Mouse (Mus musculus): ENCODE data around the gene Tdrd9.

The Tdrd9 gene

GRCm38 (mm10) chr12:111958101-111958865 lies 13.1 kb upstream of the Tdrd9 start:
- no peak for DNase-seq (ENCODE audit: low read depth, low spot score)

DNA sequence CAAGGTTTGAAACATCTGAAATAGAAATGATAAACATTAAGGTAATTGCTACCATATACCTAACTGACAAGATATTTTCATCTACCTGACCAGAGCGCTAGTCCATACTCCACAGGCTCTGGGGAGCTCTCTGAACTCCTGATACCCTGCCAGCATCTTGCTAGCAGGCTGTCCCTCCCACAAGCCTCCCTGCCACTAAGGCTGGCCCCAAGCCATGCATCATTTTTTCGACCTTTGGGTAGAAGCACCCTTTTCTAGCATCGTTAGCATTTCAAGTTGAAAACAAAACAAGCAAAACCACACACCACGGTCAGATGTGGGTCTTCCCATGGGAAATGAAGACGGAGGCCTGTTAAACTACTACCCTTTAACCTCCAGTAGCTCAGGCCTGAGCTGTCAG lies 8.0 kb upstream of the Tdrd9 start:
- no peak for DNase-seq (ENCODE audit: low read depth, low spot score)

DNA sequence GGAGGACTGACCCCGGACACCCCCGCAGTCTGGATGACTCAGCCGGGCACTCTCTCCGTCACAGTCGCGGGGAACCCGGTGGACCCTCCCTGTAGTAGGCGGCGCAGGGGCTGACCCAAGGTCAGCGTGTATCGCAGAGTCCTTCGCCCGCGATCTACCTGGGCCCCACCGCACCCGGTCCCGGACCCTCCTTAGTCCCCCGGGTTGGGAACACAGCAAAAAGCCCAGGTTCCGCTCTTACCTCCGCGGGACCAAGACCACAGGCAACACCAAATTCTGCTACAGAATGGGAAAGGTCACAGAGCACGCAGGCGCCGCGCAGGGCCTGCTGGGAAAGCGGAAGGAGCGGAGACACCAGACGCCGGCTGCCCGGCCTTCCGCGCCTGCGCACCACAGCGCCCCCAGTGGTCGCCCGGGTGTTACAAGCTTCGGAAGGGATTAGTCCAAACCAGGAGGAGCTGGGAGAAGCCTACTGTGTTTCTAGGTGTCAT lies 4.6 kb upstream of the Tdrd9 start, which contains the start of gene Atp5mpl:
Gene Atp5mpl (minus strand): TSS at position 295 of the 491 bp plus-strand sequence.
- DNase-seq (ENCODE audit: low read depth, low spot score) = peak; percentile 76

- DNase-seq (ENCODE audit: low read depth, low spot score) = no peak
These were observed 1.3 kb upstream of the Tdrd9 start for GRCm38 (mm10) chr12:111970085-111970484.

- DNase-seq (ENCODE audit: low read depth, low spot score) = no peak
These were observed 1.1 kb downstream of the Tdrd9 start for GRCm38 (mm10) chr12:111972504-111972903.

DNA sequence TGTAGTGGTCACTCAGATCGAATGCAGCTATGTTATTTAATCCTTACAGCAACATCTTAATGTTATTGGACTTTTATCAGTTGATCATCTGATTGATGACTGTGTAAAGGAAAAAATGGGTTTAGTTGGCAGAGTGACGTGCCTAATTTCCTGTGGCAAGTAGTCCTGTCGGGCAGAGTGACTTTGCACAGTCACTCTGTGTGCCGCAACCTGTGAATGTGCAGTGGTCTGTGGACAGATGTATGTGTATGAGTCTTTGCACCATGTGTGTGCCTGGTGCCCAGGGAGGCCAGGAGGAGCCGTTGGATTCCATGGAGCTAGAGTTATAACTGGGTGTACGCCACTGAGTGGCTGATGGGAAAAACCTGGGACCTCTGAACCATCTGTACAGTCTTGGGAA lies 3.2 kb downstream of the Tdrd9 start:
- no peak for DNase-seq (ENCODE audit: low read depth, low spot score)

- peak; percentile 12 for DNase-seq (ENCODE audit: low read depth, low spot score)
These were observed 5.8 kb downstream of the Tdrd9 start for GRCm38 (mm10) chr12:111977138-111977537.

DNA sequence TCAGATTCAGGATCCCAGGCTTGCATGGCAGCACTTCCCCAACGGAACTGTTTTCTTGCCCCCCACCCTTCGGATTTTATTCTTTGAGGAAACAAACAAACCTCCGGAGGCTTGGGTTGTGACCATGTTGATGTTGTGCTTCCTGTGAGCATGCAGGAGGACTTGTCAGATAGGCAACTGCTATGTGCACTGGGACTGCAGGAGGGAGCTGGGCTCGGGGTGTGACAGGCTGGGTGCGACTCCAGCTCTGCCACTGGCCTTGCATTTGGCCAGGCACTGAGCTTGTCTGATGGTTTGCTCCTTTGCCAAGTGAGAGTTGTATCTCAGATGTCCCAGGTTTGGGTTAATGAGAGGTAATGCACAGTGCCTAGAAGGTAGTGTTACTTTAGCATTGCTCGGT lies 6.9 kb downstream of the Tdrd9 start:
- no peak for DNase-seq (ENCODE audit: low read depth, low spot score)

- no peak for DNase-seq (ENCODE audit: low read depth, low spot score)
These were observed 9.6 kb downstream of the Tdrd9 start, which contains the start of gene Rd3l for GRCm38 (mm10) chr12:111980887-111981367. Gene Rd3l, minus strand, starts transcription at chr12:111981317.

DNA sequence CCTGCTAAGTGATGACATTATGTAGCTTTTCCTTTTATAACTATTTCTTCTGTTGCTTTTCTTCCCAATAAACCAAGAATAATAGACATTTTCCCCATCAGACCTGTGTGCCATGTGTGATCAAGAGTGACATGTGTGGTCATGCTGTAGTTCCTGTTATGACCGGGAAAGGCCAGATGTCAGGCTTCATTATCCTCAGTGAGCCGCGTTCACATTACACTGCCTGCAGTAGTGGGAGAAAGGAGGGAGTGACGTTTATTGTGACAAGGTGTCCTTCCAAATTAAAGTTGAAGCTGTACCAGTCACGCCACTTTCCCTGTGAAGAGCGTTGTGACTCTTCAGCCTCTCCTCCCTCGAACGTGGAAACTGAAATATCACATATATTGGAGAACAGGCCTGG lies 10.5 kb downstream of the Tdrd9 start:
- no peak for DNase-seq (ENCODE audit: low read depth, low spot score)

- no peak for DNase-seq (ENCODE audit: low read depth, low spot score)
These were observed 11.8 kb downstream of the Tdrd9 start for GRCm38 (mm10) chr12:111983165-111983564.

GRCm38 (mm10) chr12:111986756-111987155 lies 15.4 kb downstream of the Tdrd9 start:
- DNase-seq (ENCODE audit: low read depth, low spot score) = no peak

- DNase-seq (ENCODE audit: low read depth, low spot score) = no peak
These were observed 21.3 kb downstream of the Tdrd9 start for GRCm38 (mm10) chr12:111992626-111993025.

DNA sequence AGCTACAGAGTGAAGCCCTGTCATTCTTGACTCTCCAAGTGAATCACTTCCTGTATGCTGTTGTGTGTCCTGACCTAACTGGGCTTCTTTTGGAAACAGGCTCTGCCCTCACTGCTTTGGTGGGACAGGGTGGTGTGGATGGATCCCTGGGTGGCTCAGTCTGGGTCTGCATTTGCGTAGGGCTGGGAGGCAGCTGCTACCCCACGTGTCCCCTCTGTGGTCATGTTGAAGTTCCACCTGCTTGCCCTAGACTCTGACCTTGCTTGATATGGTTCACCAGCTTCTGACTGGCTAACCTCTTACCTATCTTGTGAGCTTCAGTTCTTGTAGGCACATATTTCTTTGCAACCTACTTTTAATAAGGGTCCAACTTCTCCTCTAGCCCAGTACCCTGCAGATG lies 23.8 kb downstream of the Tdrd9 start:
- no peak for DNase-seq (ENCODE audit: low read depth, low spot score)

DNA sequence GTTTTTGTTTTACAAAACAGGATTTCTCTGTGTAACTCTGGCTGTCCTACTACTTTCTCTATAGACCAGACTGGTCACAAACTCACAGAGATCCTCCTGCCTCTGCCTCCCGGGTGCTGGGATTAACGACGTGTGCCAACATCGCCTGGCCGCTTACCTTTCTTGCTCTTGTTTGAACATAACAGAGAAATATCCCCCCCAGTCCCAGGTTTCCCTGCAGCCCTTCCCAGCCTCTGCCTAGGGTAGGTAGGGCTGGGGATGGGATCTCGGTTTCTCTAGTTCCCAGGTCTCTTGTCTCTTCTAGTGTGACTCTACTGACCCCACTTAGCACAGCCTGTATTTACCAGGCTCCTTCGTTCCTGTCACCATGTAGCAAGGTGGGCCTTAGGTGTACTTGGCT lies 28.4 kb downstream of the Tdrd9 start:
- no peak for DNase-seq (ENCODE audit: low read depth, low spot score)

DNA sequence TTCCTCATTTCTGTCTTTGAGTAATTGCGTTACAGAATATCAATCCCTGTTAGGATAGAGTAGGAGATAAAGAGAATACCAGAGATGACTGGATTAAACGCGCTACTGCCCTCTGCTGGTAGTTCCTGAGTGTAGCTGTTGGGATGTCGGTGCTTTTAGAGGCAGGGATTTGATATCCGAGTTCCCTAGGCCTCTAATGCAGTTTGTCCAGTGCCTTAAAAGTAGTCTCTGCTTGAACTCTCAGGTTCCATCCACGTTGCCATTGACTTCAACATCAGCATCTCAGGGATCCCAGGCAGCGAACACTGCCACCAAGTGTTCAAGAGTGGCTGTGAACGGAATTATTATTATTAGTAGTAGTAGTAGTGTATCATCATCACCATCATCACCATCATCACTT lies 29.9 kb downstream of the Tdrd9 start:
- peak; percentile 50 for DNase-seq (ENCODE audit: low read depth, low spot score)

DNA sequence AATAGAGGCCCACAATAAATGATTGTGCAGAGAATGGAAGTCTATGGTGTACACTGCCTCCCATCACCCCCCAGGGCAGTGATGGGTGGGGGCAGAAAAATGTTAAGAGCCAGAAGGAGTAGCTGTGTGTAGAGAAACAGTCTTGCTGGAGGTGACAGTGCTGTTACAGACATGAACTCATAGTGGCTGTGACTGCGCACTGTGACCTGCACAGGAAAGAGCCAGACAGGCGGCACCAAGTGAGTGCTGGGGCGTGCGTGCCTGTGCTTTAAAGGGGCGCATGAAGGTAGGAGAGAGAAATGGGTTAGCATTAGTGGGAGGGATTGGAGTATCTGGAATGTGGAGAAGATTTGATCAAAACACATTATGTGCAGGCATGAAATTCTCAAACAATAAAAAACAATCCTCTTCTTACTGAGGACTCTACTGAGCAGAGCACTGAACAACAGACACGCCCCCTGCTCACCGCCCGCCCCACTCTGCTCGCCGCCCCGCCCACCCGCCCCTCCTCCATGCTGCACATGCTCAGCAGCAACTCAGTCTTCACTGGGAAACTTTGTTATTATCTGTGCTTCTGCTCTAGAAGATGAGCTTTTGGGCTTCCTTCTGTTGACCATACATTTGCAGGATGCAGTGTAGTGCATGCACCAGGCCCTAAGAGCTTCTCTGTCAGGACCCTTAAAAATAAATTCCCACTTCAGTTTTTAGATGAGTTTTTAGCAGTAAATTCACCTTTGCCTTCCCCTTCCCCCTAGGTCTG lies 41.3 kb downstream of the Tdrd9 start:
- DNase-seq (ENCODE audit: low read depth, low spot score) = no peak

GRCm38 (mm10) chr12:112013271-112013801 lies 42.0 kb downstream of the Tdrd9 start:
- no peak for DNase-seq (ENCODE audit: low read depth, low spot score)

- no peak for DNase-seq (ENCODE audit: low read depth, low spot score)
These were observed 45.0 kb downstream of the Tdrd9 start for GRCm38 (mm10) chr12:112016346-112016745.

GRCm38 (mm10) chr12:112023306-112023705 lies 51.9 kb downstream of the Tdrd9 start:
- no peak for DNase-seq (ENCODE audit: low read depth, low spot score)

GRCm38 (mm10) chr12:112024581-112025310 lies 53.4 kb downstream of the Tdrd9 start:
- DNase-seq (ENCODE audit: low read depth, low spot score) = no peak

GRCm38 (mm10) chr12:112025457-112025856 lies 54.1 kb downstream of the Tdrd9 start:
- no peak for DNase-seq (ENCODE audit: low read depth, low spot score)
